Mouse (Mus musculus) G1E (cell line): ENCODE measurements around the gene Zfp46.

ENCODE experiments used
- CTCF ChIP-seq: IDR thresholded peaks from 2 replicates; pipeline ENCODE4 v1.5.1; 2012; ENCODE audit warnings: low read depth, low read length, inconsistent platforms, mixed read lengths
- GATA1 ChIP-seq: IDR thresholded peaks from 2 replicates; pipeline ENCODE4 v1.6.1; 2012; ENCODE audit warnings: borderline replicate concordance, low read length, inconsistent platforms, mixed read lengths
- GATA2 ChIP-seq: IDR thresholded peaks from 2 replicates; pipeline ENCODE4 v1.6.1; 2012; ENCODE audit warnings: low read depth, low read length, inconsistent platforms, borderline replicate concordance
- POLR2AphosphoS5 ChIP-seq: IDR thresholded peaks from 2 replicates; pipeline ENCODE4 v1.6.1; 2012; ENCODE audit warnings: low read depth, low read length, inconsistent platforms; ENCODE audit not compliant: insufficient replicate concordance
- TAL1 ChIP-seq: conservative IDR thresholded peaks from 2 replicates; pipeline ENCODE4 v1.6.1; 2012; ENCODE audit warnings: low read depth, low read length, inconsistent platforms, mixed read lengths

DNA sequence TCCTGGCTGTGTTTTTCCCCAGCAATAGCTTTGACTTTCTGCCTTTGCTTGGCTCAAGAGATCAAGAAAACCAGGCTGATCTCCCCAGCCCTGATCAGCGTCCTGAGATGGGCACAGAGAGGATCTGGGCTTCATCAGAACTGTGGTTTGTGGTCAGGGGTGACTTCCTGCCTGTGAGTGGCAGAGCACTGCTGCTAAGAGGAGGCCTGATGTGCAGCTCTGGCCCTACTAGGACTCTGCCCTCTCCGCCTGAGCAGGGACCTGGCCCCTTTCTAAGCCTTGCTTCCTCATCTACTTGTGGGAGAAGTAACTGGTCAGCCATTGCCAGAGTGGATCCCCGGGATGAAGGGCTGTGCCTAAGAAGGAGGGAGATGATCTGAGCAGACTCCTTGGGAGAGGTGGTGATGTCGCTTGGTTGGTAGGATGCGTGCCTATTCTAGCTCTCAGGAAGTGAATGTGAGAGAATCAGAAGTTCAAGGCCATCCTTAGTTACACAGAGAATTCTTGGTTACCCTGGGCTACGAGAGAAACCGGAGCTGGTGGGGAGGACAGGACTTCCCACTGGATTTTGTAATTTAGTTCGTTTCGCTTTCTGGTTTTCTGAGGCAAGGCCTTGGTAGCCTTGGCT, 17.7 kb upstream of the Zfp46 start:
- TF ChIP-seq CTCF, result no peak
- TF ChIP-seq TAL1, result no peak
- TF ChIP-seq POLR2AphosphoS5, result no peak
- TF ChIP-seq GATA1, result no peak
- no peak for TF ChIP-seq GATA2
